ENCODE assay signal across 15 mouse cellular contexts in the genomic region with DNA sequence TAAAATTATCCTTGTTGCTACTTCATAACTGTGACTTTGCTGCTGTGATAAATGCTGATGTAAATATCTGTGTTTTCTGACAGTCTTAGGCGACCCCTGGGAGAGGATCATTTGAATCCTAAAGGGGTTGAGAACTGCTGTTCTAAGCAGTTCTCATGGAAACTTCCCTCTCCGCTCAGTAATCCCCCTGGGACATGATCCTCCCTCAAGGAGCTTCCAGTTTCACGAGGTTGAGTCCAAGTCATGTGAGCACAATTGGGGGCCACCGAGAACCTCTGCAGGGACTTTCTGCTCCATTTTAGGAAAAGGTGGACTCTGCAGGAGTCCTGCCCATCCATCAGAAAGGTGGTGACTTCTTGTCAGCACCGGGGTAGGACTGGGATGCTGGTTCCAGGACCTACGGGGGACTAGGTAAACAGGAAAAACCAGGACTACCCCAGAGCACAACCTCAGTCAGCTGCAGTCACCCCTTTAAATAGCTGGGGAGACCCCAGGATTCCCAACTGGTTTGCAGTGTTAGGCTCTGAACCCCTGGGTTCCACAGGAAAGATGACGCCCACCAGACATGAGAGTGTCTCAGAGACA. TPM values are rescaled to one million over a fixed set of nuclear protein-coding genes. Genes with fewer than 3 reads are reported as not detected.
DNase-seq lines count a peak whose midpoint lies in the region; ATAC-seq and TF ChIP-seq lines count a peak whose summit lies in the region.
"Had no signal": no experiment of that assay in that cellular context is flagged by ENCODE, and none has a peak within 500 bp of the region (broad histone marks: within the 10 kb centered on the region; RNA-seq: fewer than 3 reads in every experiment).

No protein-coding gene starts in this region.

- peak overlapping the region; percentile 67 for H3K27ac ChIP-seq in heart, embryonic 13.5 days (replicated peaks)
- no peak overlapping the region for H3K27ac ChIP-seq in midbrain, embryonic 11.5 days (ENCODE audit: low read depth, low read length)
- H3K27ac ChIP-seq in midbrain, embryonic 15.5 days: no peak overlapping the region
- H3K27ac ChIP-seq in intestine, embryonic 16.5 days (ENCODE audit: low read length): peak overlapping the region; percentile 78
- H3K27ac ChIP-seq in left cerebral cortex, adult 2 months: no peak overlapping the region
- H3K27ac ChIP-seq: hindbrain, embryonic 13.5 days; layer of hippocampus, adult 2 months; neural tube, embryonic 13.5 days had no signal

- no peak overlapping the region for H3K9ac ChIP-seq in heart, embryonic 13.5 days
- H3K9ac ChIP-seq in midbrain, embryonic 11.5 days (ENCODE audit: low read length): no peak overlapping the region
- no peak overlapping the region for H3K9ac ChIP-seq in midbrain, embryonic 15.5 days
- H3K9ac ChIP-seq in intestine, embryonic 16.5 days (ENCODE audit: low read depth, low read length): no peak overlapping the region
- H3K9ac ChIP-seq: hindbrain, embryonic 13.5 days; neural tube, embryonic 13.5 days had no signal

- TF ChIP-seq CTCF in left cerebral cortex, adult 2 months (IDR thresholded peaks at IDR 0.05): no peak

- no peak overlapping the region for H3K4me3 ChIP-seq in heart, embryonic 13.5 days
- H3K4me3 ChIP-seq in midbrain, embryonic 11.5 days (ENCODE audit: low read depth, low read length): no peak overlapping the region
- no peak overlapping the region for H3K4me3 ChIP-seq in midbrain, embryonic 15.5 days
- H3K4me3 ChIP-seq in intestine, embryonic 16.5 days (ENCODE audit: low read length): no peak overlapping the region
- H3K4me3 ChIP-seq in left cerebral cortex, adult 2 months: no peak overlapping the region
- H3K4me3 ChIP-seq: hindbrain, embryonic 13.5 days; layer of hippocampus, adult 2 months; neural tube, embryonic 13.5 days had no signal

- intact Hi-C loops in left cerebral cortex, adult 2 months (cut with DNase I): no loop called here

- H3K36me3 ChIP-seq in heart, embryonic 13.5 days: no peaks in the 10 kb centered on the region
- H3K36me3 ChIP-seq in midbrain, embryonic 11.5 days (ENCODE audit: control insufficient read depth, insufficient read depth, low read length): no peaks in the 10 kb centered on the region
- no peaks in the 10 kb centered on the region for H3K36me3 ChIP-seq in midbrain, embryonic 15.5 days (replicated peaks)
- H3K36me3 ChIP-seq in intestine, embryonic 16.5 days (ENCODE audit: control insufficient read depth, insufficient read depth, low read length): no peaks in the 10 kb centered on the region
- H3K36me3 ChIP-seq: hindbrain, embryonic 13.5 days; neural tube, embryonic 13.5 days had no signal

- H3K27me3 ChIP-seq in heart, embryonic 13.5 days (replicated peaks): no peaks in the 10 kb centered on the region
- no peaks in the 10 kb centered on the region for H3K27me3 ChIP-seq in midbrain, embryonic 11.5 days (ENCODE audit: control insufficient read depth, insufficient read depth, low read length)
- H3K27me3 ChIP-seq in midbrain, embryonic 15.5 days (replicated peaks): no peaks in the 10 kb centered on the region
- H3K27me3 ChIP-seq in intestine, embryonic 16.5 days (replicated peaks; ENCODE audit: control insufficient read depth, insufficient read depth, low read length): no peaks in the 10 kb centered on the region
- H3K27me3 ChIP-seq: hindbrain, embryonic 13.5 days; neural tube, embryonic 13.5 days; Patski had no signal

- no peak for ATAC-seq in heart, embryonic 13.5 days (ENCODE audit: extremely low read depth, insufficient number of reproducible peaks, low FRiP score, low TSS enrichment)
- no peak for ATAC-seq in midbrain, embryonic 11.5 days (ENCODE audit: low FRiP score)
- no peak for ATAC-seq in midbrain, embryonic 15.5 days (replicated peaks)
- no peak for ATAC-seq in intestine, embryonic 16.5 days
- ATAC-seq: CD4-positive, CD25-positive, alpha-beta regulatory T cell, adult 4 months; midbrain, embryonic 16.5 days; Patski had no signal

- no peak for DNase-seq in heart, adult 18-20 months
- DNase-seq in midbrain, embryonic 11.5 days (ENCODE audit: low spot score, missing footprints): peak; percentile 76
- no peak for DNase-seq in left cerebral cortex, adult 2 months (ENCODE audit: extremely low spot score in 1 of 2, low spot score in 2 of 2)
- DNase-seq in layer of hippocampus, adult 11-12 months (ENCODE audit: low spot score): no peak
- DNase-seq: lung, adult 2 months; thymus, postnatal 25 days had no signal

- H3K4me2 ChIP-seq in heart, embryonic 13.5 days: no peak overlapping the region
- no peak overlapping the region for H3K4me2 ChIP-seq in midbrain, embryonic 11.5 days
- no peak overlapping the region for H3K4me2 ChIP-seq in midbrain, embryonic 15.5 days
- H3K4me2 ChIP-seq in intestine, embryonic 16.5 days (ENCODE audit: low read depth, low read length): no peak overlapping the region
- H3K4me2 ChIP-seq: hindbrain, embryonic 13.5 days; neural tube, embryonic 13.5 days had no signal

- WGBS in heart, embryonic 13.5 days: 46% methylated on average over 7 of the region's 7 CpGs
- WGBS in midbrain, embryonic 11.5 days: 60% methylated on average over 7 of the region's 7 CpGs
- WGBS in midbrain, embryonic 15.5 days: 54% methylated on average over 7 of the region's 7 CpGs
- WGBS in intestine, embryonic 16.5 days: 65% methylated on average over 7 of the region's 7 CpGs

- H3K9me3 ChIP-seq in heart, embryonic 13.5 days: no peaks in the 10 kb centered on the region
- no peaks in the 10 kb centered on the region for H3K9me3 ChIP-seq in midbrain, embryonic 11.5 days (ENCODE audit: control insufficient read depth, low read length)
- H3K9me3 ChIP-seq in midbrain, embryonic 15.5 days: no peaks in the 10 kb centered on the region
- no peaks in the 10 kb centered on the region for H3K9me3 ChIP-seq in intestine, embryonic 16.5 days (ENCODE audit: control insufficient read depth, low read length)
- H3K9me3 ChIP-seq: hindbrain, embryonic 13.5 days; neural tube, embryonic 13.5 days had no signal

- peaks cover 28% of the 10 kb centered on the region for H3K4me1 ChIP-seq in heart, embryonic 13.5 days
- H3K4me1 ChIP-seq in midbrain, embryonic 11.5 days (ENCODE audit: control insufficient read depth, insufficient read depth, low read length): no peaks in the 10 kb centered on the region
- H3K4me1 ChIP-seq in midbrain, embryonic 15.5 days: no peaks in the 10 kb centered on the region
- H3K4me1 ChIP-seq in intestine, embryonic 16.5 days (ENCODE audit: control insufficient read depth, insufficient read depth, low read length): no peaks in the 10 kb centered on the region
- H3K4me1 ChIP-seq: hindbrain, embryonic 13.5 days; neural tube, embryonic 13.5 days had no signal

RNA-seq across cellular contexts. Expression of a gene that starts 38.3 kb away (rescaled TPM):
- 44.3 and 48.8 TPM in 2 replicates for polyA plus RNA-seq in heart, embryonic 13.5 days (2015; fragmentation: Nextera tagmentation; extraction: Ambion mirVana)
- 10 to 100 TPM; 14.8 to 17.9 TPM for total RNA-seq in heart, adult 18-20 months (2021)
- 19.7 and 21.6 TPM in 2 replicates for polyA plus RNA-seq in midbrain, embryonic 11.5 days (2014; fragmentation: Nextera tagmentation; extraction: Ambion mirVana)
- polyA plus RNA-seq in midbrain, embryonic 15.5 days (2015; fragmentation: Nextera tagmentation; extraction: Ambion mirVana): 8.7 and 9.5 TPM in 2 replicates
- polyA plus RNA-seq in intestine, embryonic 16.5 days (2015; fragmentation: Nextera tagmentation; extraction: Ambion mirVana): 78.1 and 80.5 TPM in 2 replicates
- total RNA-seq in left cerebral cortex, adult 2 months (2021): 10 to 100 TPM in 1 of 2 experiments, 1 to 10 TPM in 1; 6.9 to 10.1 TPM
- polyA plus RNA-seq: CD4-positive, CD25-positive, alpha-beta regulatory T cell, adult 4 months had no signal

Comparison
In these comparisons a context has a peak if more than half of its experiments do, and no peak if none do; other contexts are left out.
1. H3K27ac ChIP-seq: peak in heart, embryonic 13.5 days (single experiment) and intestine, embryonic 16.5 days (single experiment); none in midbrain, embryonic 11.5 days (single experiment), midbrain, embryonic 15.5 days (single experiment) and left cerebral cortex, adult 2 months (single experiment).